Mouse (Mus musculus) thymus, adult 2 months (tissue): Measurements from ENCODE around the gene Radil. TPM values are rescaled to one million over a fixed set of nuclear protein-coding genes. Genes with fewer than 3 reads are reported as not detected.

Source experiments
- DNase-seq: peaks from one replicate; pipeline ENCODE4 v3.0.0; 2021
- H3K27ac ChIP-seq: fragments of 200-500 bp; 2 replicates; pipeline ENCODE4 v1.5.1; 2012; ENCODE audit warnings: low read length, control low read depth; ENCODE audit not compliant: control insufficient read depth, insufficient read depth
- H3K27me3 ChIP-seq: fragments of 200-500 bp; 2 replicates; pipeline ENCODE4 v1.6.1; 2012; ENCODE audit warnings: mild to moderate bottlenecking, low read length, moderate library complexity, mixed read lengths; ENCODE audit not compliant: control insufficient read depth, insufficient read depth
- H3K36me3 ChIP-seq: fragments of 200-500 bp; 2 replicates; pipeline ENCODE4 v1.6.1; 2012; ENCODE audit warnings: mild to moderate bottlenecking, low read length, moderate library complexity; ENCODE audit not compliant: control insufficient read depth, insufficient read depth
- H3K4me1 ChIP-seq: fragments of 200-500 bp; replicated peaks from 2 replicates; pipeline ENCODE4 v1.6.1; 2012; ENCODE audit warnings: low read length; ENCODE audit not compliant: control insufficient read depth, insufficient read depth
- H3K4me3 ChIP-seq: fragments of 200-500 bp; 2 replicates; pipeline ENCODE4 v1.5.1; 2012; ENCODE audit warnings: mild to moderate bottlenecking, low read length, control low read depth, moderate library complexity; ENCODE audit not compliant: control insufficient read depth, insufficient read depth
- CTCF ChIP-seq: fragments of 200-500 bp; IDR thresholded peaks from 2 replicates; pipeline ENCODE4 v1.5.1; 2012; ENCODE audit warnings: mild to moderate bottlenecking, control low read depth, low read length, moderate library complexity, borderline replicate concordance; ENCODE audit not compliant: control insufficient read depth, poor library complexity, insufficient read depth; ENCODE audit errors: extremely low read depth
- POLR2A ChIP-seq: fragments of 200-500 bp; IDR thresholded peaks from 2 replicates; pipeline ENCODE4 v1.6.1; 2012; ENCODE audit warnings: mild to moderate bottlenecking, low read length, control low read depth, moderate library complexity; ENCODE audit not compliant: control insufficient read depth, poor library complexity, insufficient read depth; ENCODE audit errors: extremely low read depth
- WGBS: fragments of 180-500 bp; shearing (Covaris S2); methylation state at CpG from one replicate; pipeline ENCODE4 v1.1.7; 2018; 5-methylcytosine and 5-hydroxymethylcytosine counted together
- polyA plus RNA-seq: library from polyadenylated mRNA; depleted of rRNA; stranded (reverse); fragments of >200 nt; gene quantifications from 2 replicates; pipeline ENCODE4 v1.2.3, GENCODE M21; 2012; rRNA removed

Radil gene
- 1.7 and 1.9 TPM in 2 replicates for polyA plus RNA-seq

GRCm38 (mm10) chr5:142550706-142551652, at the start of gene Radil:
Gene Radil (minus strand): TSS chr5:142551098.
- peak; percentile 37 for DNase-seq
- peaks cover 10% of the 10 kb centered on the region; the same call in 1 of the 2 replicates for H3K27me3 ChIP-seq
- peaks cover 7% of the 10 kb centered on the region for H3K4me1 ChIP-seq
- TF ChIP-seq POLR2A (no peak), CTCF (no peak)
- H3K4me3 ChIP-seq, result peak within 1 kb of the TSS; percentile 20
- H3K36me3 ChIP-seq, result no peaks in the 10 kb centered on the region
- no peak within 1 kb of the TSS for H3K27ac ChIP-seq
- WGBS, result 6% methylated on average over 69 of the region's 80 CpGs

DNA sequence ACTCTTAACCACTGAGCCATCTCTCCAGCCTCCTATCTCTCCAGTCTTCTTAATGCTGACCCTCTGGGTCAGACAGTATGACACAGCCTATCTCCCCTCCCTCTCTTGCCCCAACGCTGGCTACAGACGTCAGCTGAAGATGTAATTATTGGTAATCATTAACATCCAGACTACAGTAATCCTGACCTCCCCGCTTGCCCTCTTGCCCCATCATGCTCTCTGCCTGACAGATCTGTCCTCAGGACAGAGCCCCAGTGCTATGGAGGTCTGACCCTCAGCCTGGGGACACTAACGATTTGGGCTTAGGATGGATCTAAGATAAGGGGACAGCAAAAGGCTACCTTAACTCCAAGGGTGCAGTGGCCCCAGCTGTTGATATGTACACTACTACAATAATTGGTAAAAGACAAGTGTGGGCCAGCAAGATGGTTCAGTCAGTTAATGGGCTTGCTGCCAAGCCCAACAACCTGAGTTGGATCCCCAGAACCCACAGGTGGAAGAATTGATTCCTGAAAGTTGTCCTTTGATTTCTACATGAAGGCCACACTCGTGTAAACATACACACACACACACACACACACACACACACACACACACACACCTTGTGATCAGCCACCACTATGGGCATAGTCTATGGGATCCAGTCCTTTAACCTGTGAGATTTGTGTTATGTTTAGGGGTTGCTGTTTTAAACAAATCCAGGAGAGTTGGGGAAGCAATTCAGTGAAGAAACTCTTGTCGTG, 46.9 kb upstream of the Radil start:
- 88% methylated on average over 6 of the region's 6 CpGs for WGBS
- no peak for TF ChIP-seq POLR2A
- no peak for TF ChIP-seq CTCF
- Histone ChIP-seq H3K27me3 (no peaks in the 10 kb centered on the region), H3K4me1 (no peaks in the 10 kb centered on the region), H3K36me3 (no peaks in the 10 kb centered on the region), H3K27ac (no peak overlapping the region), H3K4me3 (no peak overlapping the region)
- DNase-seq, result no peak

DNA sequence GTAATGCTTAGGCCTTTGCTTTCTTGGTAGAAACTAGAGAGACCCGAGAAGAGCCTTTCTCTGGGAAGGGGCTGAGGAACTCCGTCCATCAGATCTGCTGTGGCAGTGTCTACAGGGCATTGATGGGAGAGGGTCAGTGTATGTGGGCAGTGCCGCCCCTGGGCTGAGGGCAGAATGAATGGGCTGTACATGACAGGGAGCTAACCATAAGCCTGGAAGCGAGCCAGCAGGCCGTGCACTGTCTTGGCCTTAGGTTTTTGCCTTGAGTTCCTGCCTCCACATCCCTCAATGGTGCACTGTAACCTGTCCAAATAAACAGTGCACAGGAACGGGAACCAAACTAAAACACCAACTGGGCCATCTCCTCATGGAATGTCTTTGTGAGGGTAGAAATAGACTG, 45.8 kb upstream of the Radil start:
- H3K27ac ChIP-seq, result no peak overlapping the region
- TF ChIP-seq POLR2A (no peak), CTCF (no peak)
- 83% methylated on average over 6 of the region's 6 CpGs for WGBS
- no peaks in the 10 kb centered on the region for H3K27me3 ChIP-seq
- H3K36me3 ChIP-seq, result no peaks in the 10 kb centered on the region
- H3K4me1 ChIP-seq, result no peaks in the 10 kb centered on the region
- DNase-seq, result no peak
- H3K4me3 ChIP-seq, result no peak overlapping the region

GRCm38 (mm10) chr5:142595698-142596097, 44.8 kb upstream of the Radil start:
- WGBS, result over 99% methylated on average over 3 of the region's 3 CpGs
- Histone ChIP-seq H3K4me1 (no peaks in the 10 kb centered on the region), H3K27me3 (no peaks in the 10 kb centered on the region), H3K36me3 (no peaks in the 10 kb centered on the region), H3K4me3 (no peak overlapping the region), H3K27ac (no peak overlapping the region)
- TF ChIP-seq POLR2A (no peak), CTCF (no peak)
- no peak for DNase-seq

- H3K27ac ChIP-seq, result no peak overlapping the region
- TF ChIP-seq CTCF (no peak), POLR2A (no peak)
- H3K4me1 ChIP-seq, result no peaks in the 10 kb centered on the region
- DNase-seq, result no peak
- H3K4me3 ChIP-seq, result no peak overlapping the region
- no peaks in the 10 kb centered on the region for H3K36me3 ChIP-seq
- 89% methylated on average over 6 of the region's 6 CpGs for WGBS
- no peaks in the 10 kb centered on the region for H3K27me3 ChIP-seq
Measured at GRCm38 (mm10) chr5:142590953-142591616, 40.2 kb upstream of the Radil start.

GRCm38 (mm10) chr5:142583616-142584126, 32.8 kb upstream of the Radil start:
- Histone ChIP-seq H3K4me3 (no peak overlapping the region), H3K27me3 (no peaks in the 10 kb centered on the region), H3K36me3 (no peaks in the 10 kb centered on the region), H3K4me1 (no peaks in the 10 kb centered on the region), H3K27ac (no peak overlapping the region)
- WGBS, result 70% methylated on average over 14 of the region's 14 CpGs
- no peak for TF ChIP-seq POLR2A
- TF ChIP-seq CTCF, result no peak
- no peak for DNase-seq
